Mouse (Mus musculus) activated CD4-positive, CD25-positive, alpha-beta regulatory T cell (primary cell): Measurements from ENCODE around the gene Spin4. TPM values are rescaled to one million over a fixed set of nuclear protein-coding genes. Genes with fewer than 3 reads are reported as not detected.

Source experiments
- polyA plus RNA-seq, 2 experiments: library from polyadenylated mRNA; unstranded; fragments of 100-300 nt; shearing (Covaris generic); gene quantifications; one replicate each; pipeline ENCODE4 v1.2.1; 2017

Gene Spin4
- under 1 TPM in 1 of 2 experiments, not detected in 1; 0.26 TPM for polyA plus RNA-seq

GRCm38 (mm10) chrX:95026361-95026892 is at the start of gene Spin4:
TSS of gene Spin4 (minus strand) at chrX:95026682.

Other genes with a start within 250 kb of the Spin4 start
- gene Arhgef9, start 170.2 kb upstream of the Spin4 start, polyA plus RNA-seq = 1 to 10 TPM in 1 of 2 experiments, under 1 TPM in 1; 0.29 to 1.3 TPM